Mouse (Mus musculus): ENCODE results near the gene Ctu2.

DNA sequence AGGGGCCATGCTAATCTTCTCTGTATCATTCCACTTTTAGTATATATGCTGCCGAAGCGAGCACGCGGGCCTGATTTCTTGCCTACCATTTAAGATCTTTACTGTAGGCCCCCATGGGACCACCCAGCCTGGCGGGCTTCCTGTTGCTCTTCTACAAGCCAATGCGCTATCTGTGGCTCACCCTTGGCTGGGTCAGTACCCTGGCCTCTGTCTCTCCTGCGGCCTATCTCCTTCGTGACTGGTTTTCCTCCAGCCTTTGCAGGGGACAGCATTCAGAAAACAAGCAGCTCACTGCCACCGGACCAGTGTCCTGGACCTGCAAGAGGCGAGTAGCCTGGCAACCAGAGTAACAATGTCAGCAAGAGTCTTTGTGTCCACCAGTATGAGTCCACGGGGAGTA is 44.7 kb downstream of the Ctu2 start:
- TF ChIP-seq CTCF (conservative IDR thresholded peaks at IDR 0.05; ENCODE audit: low read length) (no peak), POU5F1 (IDR thresholded peaks at IDR 0.05; ENCODE audit: borderline replicate concordance, low read length) (no peak), NANOG (IDR thresholded peaks at IDR 0.05; ENCODE audit: borderline replicate concordance, low read length) (no peak)
